Mouse (Mus musculus) neutrophil, adult 5-6 weeks (primary cell): ENCODE data around the gene Gm20379. TPM values are rescaled to one million over a fixed set of nuclear protein-coding genes. Genes with fewer than 3 reads are reported as not detected.

Source experiments
- ATAC-seq: fragments of 151-379, 151-347 bp; 2 replicates; pipeline ENCODE4 v1.8.0; 2017; ENCODE audit warnings: mild to moderate bottlenecking, moderate TSS enrichment; ENCODE audit not compliant: insufficient number of reproducible peaks, poor library complexity, low FRiP score, severe bottlenecking; ENCODE audit errors: extremely low read depth
- total RNA-seq: library from RNA; stranded (forward); fragments of 200-1000 nt; gene quantifications from 2 replicates; pipeline ENCODE4 v1.2.3, GENCODE M21; 2017

The Gm20379 gene
- total RNA-seq, 1 experiment from 2014 or later = not detected

- no peak for ATAC-seq
Measured at GRCm38 (mm10) chr13:92330621-92331020, 24.8 kb downstream of the Gm20379 start.

- no peak for ATAC-seq
Measured at GRCm38 (mm10) chr13:92332103-92332879, 26.5 kb downstream of the Gm20379 start.

- ATAC-seq = 0 out of 2 replicates have a peak, but pooled peaks have one; percentile 19
Measured at GRCm38 (mm10) chr13:92336857-92337256, 31.1 kb downstream of the Gm20379 start.

GRCm38 (mm10) chr13:92337773-92338462 lies 32.1 kb downstream of the Gm20379 start:
- no peak for ATAC-seq

- no peak for ATAC-seq
Measured at GRCm38 (mm10) chr13:92339787-92340186, 34.0 kb downstream of the Gm20379 start.

- no peak for ATAC-seq
Measured at GRCm38 (mm10) chr13:92344033-92344432, 38.3 kb downstream of the Gm20379 start.

- ATAC-seq = no peak
Measured at GRCm38 (mm10) chr13:92346338-92346737, 40.6 kb downstream of the Gm20379 start.

GRCm38 (mm10) chr13:92351100-92351499 lies 45.3 kb downstream of the Gm20379 start:
- no peak for ATAC-seq

GRCm38 (mm10) chr13:92353956-92354355 lies 48.2 kb downstream of the Gm20379 start:
- no peak for ATAC-seq

GRCm38 (mm10) chr13:92354456-92355271 lies 48.9 kb downstream of the Gm20379 start, which contains the start of the genes Dhfr and Msh3:
Dhfr (plus strand) TSS chr13:92354726.
Msh3 (minus strand) TSS chr13:92355003.
- peak; percentile 86 for ATAC-seq

- peak; percentile 1; the same call in 1 of the 2 replicates for ATAC-seq
Measured at GRCm38 (mm10) chr13:92355272-92355643, 49.5 kb downstream of the Gm20379 start.

- ATAC-seq = no peak
Measured at GRCm38 (mm10) chr13:92356376-92356775, 50.6 kb downstream of the Gm20379 start.

Other genes starting within 250 kb of the Gm20379 start
- gene Rasgrf2, start 174.3 kb upstream of the Gm20379 start, total RNA-seq = 1.6 and 2.8 TPM in 2 replicates
- gene Dhfr, start 48.7 kb downstream of the Gm20379 start, total RNA-seq = 1.1 and 2.2 TPM in 2 replicates
- gene Msh3, start 49.0 kb downstream of the Gm20379 start, total RNA-seq = 48.5 and 53.7 TPM in 2 replicates
- not detected in 2 replicates for gene Ankrd34b, start 119.9 kb downstream of the Gm20379 start, total RNA-seq
- gene Fam151b, start 178.0 kb downstream of the Gm20379 start, total RNA-seq = 5.9 and 6.5 TPM in 2 replicates
- gene Zfyve16, start 224.9 kb downstream of the Gm20379 start, total RNA-seq = 22.2 and 27.7 TPM in 2 replicates